Mouse (Mus musculus) gastrocnemius, postnatal 4 days (tissue): ENCODE results near the gene Chchd6. TPM values are rescaled to one million over a fixed set of nuclear protein-coding genes. Genes with fewer than 3 reads are reported as not detected.

ENCODE experiments used
- DNase-seq, 2 experiments: peaks; one replicate each; pipeline ENCODE4 v3.0.0; 2021 to 2022; ENCODE audit warnings: low spot score in 2 of 2, mixed read lengths in 2 of 2
- total RNA-seq, 2 experiments: library from RNA; stranded (reverse); gene quantifications; 2 replicates each; pipeline ENCODE4 v1.2.3; 2021

Gene Chchd6
- total RNA-seq, 2 experiments from 2014 or later, result 9.1 to 11.4 TPM

DNA sequence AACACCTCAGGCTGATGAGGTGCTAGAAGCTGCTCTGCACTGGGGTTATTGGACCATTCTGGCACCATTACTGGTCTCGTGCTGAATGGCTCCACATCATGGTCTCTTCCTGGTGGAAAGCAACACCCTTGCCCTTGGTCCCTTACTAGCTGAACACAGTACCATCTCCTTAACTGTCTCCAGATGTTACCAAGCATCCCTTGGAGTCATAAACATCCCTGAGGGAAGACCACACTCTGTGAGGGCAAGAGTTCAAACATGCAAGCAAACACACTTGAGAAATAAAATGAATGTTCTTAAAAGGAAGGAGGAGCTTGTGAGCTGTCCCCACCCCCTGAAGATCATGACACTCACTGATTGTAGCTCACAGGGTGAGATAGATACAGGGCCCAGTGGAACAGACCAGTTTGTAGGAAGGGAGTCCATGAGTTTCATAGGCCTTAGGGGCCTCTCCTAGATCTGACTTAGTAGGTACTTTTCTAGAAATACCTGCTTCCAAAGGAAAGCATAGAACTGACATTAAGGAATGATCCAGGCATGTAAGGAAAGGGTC lies 139.0 kb downstream of the Chchd6 start:
- DNase-seq, result no peak

DNA sequence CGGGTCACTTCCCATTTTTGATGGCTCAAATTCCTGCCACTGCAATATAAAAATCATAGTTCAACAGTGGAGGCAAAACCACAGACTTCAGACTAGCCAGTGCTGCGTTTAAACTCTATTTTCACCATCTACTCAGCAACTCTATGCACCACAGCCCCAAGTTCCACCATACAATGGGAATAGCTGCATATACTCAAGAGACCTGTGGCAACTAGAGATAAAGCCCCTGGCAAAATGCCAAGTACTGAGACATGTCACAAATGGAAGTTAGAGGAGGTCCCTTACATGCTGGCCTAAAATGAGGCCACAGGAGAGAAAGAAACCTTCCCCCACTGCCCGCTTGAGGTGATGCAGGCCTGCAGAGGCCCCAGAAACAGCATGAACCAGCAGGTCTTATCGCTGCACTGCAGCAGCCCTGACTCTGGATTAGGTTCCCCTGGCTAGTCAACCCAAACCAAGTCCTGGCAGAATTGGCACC lies 139.9 kb downstream of the Chchd6 start:
- DNase-seq, result no peak

GRCm38 (mm10) chr6:89454437-89454836 lies 141.0 kb downstream of the Chchd6 start:
- DNase-seq, result no peak

- DNase-seq, result no peak
Measured at GRCm38 (mm10) chr6:89452976-89453674, 142.3 kb downstream of the Chchd6 start.

DNA sequence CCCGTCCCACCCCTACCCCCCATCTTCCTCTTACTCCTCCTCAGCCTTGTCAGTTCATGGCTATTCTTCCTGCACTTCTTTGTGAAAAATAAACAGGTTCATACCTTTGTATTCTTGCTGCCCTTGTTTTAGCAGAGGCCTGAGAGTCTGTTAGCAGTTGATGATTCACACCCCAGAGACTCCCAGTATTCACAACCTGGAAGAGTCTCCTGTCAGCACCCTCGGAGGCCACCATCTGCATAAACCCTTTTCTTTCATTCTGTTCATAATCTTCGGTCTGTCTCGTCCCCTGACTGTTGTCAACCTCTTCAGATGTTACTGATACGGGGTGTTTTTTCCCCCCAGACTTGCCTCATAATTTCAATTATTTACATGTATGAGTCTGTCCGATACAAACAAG lies 143.1 kb downstream of the Chchd6 start:
- DNase-seq, result no peak

GRCm38 (mm10) chr6:89448736-89449135 lies 146.7 kb downstream of the Chchd6 start:
- DNase-seq, result no peak

GRCm38 (mm10) chr6:89440671-89441070 lies 154.8 kb downstream of the Chchd6 start:
- no peak for DNase-seq

- no peak for DNase-seq
Measured at GRCm38 (mm10) chr6:89431920-89432482, 163.5 kb downstream of the Chchd6 start.

DNA sequence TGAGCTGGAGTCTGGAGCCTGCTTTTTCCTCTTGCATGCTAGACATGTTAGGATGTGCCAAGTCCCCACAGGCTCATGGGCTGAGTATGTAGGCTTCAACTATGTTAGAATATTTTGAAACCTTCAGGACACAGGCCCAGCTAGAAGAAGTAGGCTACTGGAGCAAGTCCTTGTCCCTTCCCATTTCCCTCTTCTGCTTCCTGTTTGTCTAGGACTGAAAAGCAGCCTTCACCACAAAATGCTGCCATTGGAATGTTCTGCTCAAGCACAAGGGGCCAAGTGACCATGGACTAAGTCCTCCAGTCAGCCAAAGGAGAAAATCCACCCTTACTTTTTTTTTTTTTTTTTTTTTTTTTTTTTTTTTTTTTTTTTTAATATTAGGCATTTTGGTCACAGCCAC lies 164.7 kb downstream of the Chchd6 start:
- DNase-seq, result no peak

DNA sequence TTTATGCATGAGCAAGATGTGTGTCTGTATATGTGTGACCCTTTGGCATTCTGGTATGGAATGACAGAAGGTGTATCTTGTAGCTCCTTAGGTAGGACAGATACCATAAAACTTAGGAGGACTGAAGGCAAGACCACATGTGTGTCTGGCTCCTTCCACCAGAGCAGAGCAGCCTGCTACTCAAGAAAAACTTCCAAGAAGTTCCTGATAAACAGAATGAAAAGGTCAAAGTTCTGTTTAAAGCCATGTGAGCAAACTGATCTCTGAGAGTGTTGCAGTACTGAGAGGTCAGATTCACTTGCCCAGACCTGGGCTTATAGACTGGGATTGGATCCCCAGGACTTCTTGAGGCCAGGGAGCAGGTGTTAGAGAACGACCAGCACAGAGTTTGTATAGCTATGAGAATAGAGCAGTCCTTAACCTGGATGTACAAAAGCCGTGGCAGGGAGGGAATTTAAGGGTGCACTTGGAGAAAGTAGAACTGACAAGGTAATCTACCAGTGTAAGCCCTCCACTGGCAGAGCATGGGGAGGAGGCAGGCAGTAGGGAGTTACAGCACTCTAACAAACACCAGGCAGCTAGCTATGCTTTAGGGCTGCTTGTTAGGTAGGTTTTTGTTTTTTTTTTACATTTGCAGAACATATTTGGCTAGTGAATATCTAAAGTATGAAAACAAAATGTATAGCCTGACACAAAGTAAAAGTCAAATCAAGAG lies 166.6 kb downstream of the Chchd6 start:
- DNase-seq, result no peak

DNA sequence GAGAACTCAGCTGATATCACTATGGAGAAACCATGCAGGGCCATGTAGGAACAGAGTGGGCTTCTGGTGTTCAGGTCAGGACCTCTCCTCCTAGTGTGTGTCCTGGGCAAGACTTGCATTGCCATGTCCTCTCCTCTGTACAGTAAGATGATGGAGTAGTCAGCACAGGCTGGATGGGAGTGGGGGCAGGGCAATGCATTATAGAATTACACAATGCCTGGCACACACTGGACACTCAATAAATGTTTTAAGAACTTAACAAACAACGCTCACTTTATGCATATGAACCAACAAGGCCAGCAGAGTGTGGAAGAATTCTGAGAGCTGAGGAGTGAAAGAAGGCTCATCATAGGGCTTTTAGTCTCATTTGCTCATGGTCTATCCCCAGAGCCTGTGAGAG lies 171.0 kb downstream of the Chchd6 start:
- no peak for DNase-seq

GRCm38 (mm10) chr6:89422621-89423020 lies 172.8 kb downstream of the Chchd6 start:
- no peak for DNase-seq

DNA sequence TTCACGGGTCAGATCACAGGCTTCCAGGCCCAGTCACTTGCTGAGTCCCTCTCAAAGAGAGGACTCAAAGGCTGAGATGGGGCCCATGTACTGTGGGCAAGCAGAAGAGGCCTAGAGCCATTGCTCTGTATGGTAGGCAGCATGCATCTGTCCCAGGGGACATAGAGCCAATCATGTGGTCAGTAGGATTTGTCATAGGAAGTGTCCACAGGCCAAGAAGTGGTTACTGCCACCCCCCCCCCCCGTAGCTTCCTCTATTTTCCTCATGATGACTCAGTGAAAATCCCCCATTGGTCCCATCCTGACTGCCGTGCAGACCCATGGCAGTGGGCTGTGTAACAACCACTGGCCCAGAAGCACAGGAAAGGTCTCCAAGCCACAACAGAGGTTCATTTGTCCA lies 173.5 kb downstream of the Chchd6 start:
- DNase-seq, result no peak

DNA sequence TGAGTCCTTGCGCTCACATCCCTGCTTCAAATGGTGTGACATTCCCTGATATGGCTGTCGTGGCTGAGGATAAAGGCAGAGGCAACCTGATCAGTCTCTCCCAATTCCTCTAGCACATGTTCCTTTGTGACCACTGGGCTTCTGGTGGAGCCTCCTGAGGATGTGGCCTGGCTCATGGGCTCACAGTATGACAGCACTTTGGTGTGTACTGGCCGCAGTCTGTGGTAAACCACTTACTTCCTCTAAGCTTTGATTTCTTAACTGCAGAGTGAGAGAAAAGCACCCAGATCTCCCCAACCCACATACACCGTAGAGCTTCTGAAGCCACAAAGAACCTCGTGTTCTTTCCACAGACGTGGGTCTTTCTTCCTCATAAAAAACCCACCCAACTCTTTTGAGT lies 173.9 kb downstream of the Chchd6 start:
- no peak for DNase-seq

DNA sequence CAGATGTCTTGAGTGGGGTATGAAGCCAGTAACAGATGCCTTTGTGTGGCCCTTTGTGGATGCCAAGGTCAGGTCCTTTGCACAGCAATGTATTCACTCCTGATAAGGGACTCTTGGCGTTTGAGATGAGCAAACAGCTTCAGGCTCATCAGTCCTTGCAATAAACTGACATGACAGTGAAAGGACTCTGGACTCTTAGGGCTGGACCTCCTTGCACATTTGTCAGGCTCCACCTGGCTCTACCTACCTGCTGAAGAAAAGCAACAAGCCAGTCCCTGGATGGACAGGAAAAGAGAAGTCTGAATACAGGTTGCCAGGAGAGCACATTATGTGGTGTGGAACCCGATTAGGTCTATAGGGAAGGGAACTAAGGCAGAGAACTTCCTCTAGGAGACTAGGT lies 174.7 kb downstream of the Chchd6 start:
- DNase-seq, result no peak

DNA sequence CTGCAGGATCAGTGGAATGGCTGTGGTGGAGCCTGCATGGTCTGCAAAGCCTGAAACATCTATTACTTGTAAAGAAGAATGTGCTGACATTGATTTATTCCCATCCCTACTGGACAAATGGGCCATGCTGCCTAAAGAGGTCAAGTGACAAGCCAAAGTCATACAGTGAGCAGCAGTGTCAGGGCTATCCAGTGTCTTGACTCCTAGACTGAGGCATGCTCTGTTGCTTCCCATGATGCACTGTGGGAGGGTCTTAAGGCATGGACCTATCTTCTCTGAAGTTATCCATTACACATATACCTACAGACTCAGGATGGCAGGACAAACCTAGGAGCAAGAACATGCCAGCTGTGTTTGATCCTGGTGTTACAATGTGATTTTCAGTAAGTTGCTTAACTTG lies 175.3 kb downstream of the Chchd6 start:
- DNase-seq, result no peak

DNA sequence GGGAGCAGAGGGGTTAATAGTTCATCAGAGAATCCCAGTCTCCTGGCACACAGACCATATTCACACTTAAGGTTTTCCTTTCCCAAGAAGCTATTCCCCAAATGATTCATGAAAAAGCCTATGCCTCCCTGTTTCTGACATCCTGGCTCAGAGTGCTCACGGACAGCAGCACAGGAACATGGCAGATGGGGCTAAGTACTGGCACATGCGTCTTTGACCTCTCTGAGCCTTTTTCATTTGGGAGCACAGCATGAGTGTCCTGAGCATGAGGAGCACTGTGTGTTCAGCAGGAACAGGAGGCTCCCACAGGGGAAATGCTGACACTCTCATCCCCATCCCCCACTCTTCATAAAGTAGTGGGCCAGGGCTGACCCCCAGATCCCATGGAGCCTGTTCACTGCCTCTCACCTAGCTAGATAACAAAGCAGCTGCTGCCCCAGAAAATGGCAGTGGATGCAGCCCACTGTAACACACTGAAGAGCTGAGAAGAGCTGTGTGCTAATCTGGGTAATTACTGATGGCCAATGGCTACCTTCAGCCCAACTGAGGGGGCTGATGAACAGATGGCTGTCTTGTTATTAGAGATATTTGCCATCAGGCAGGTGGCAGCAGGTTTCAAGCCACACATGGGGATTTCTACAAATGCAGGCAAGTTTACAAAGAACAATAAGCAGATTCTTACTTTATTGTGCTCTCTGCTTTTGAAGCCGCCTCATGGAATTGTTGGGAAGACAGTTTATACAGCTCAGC lies 176.2 kb downstream of the Chchd6 start:
- DNase-seq, result no peak

DNA sequence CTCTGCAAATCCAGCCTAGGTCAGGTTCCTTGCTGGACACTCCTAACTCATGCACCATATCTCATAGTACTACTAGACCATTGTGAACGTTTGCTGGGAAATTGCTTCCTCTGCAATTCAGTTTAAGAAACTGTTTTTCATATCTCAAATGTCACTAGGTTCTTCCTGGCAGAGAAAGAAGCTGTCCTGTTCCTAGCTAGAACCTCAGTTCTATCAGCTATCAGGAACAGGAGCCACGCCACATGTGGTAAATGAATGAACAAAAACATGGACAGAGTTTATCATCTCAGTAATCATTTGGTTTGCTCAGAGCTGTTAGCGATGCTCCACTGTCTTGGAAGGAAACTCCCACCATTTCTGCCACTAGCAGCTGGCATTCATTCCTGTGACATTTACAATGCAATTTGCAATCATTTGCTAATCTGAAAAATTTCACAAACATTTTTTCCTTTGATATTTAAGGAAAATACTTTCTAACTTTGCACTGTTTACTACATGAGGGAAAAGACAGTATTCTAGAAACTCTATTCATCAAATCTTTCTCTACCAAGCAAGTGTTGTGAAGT lies 179.3 kb downstream of the Chchd6 start:
- no peak for DNase-seq

GRCm38 (mm10) chr6:89415091-89415490 lies 180.4 kb downstream of the Chchd6 start:
- DNase-seq, result no peak

DNA sequence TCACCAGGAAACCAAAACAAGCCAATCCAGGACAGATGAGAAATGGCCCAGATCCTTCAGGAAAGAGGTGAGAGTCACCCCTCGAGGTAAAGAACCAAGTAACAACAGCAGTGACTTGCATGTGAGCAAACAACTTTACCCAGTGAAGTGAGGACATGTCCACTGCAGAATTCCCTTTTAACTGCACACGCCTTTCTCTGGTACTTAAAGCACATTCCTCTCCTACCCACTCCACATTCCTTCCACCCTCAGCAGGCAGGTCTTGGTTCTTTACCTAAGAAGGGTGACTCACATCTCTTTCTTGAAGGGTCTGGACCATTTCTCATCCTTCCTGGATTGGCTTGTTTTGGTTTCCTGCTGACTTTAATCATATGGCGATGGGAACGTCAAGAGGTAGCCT lies 181.3 kb downstream of the Chchd6 start:
- DNase-seq, result no peak

DNA sequence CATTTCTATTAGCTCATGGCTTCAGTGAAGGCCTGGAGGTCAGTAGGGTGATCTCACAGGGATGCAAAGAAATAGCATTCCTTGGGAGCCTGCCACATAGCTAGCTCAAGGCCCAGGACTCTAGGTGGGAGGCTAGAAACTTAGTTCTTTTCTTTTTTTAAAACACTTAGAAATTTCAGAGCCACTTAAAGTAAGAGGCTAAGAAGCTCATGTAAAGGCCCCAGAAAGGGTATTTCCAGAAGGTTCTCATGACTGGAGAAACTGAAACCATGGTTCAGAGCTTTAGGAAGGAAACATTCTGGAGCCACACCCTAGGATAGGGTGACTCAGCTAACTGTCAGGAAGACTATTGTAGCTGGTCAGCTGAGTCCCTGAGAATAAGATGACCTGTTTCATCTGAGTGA lies 182.0 kb downstream of the Chchd6 start:
- DNase-seq, result no peak
